Mouse (Mus musculus): ENCODE results near the gene Cyb561d2.

- TF ChIP-seq POLR2A (IDR thresholded peaks at IDR 0.05; ENCODE audit: borderline replicate concordance, extremely low read depth, insufficient read depth, insufficient read length, poor library complexity, severe bottlenecking) (no peak), CTCF (IDR thresholded peaks at IDR 0.05; ENCODE audit: borderline replicate concordance, extremely low read depth, insufficient read depth, insufficient read length) (no peak)
Observed at GRCm38 (mm10) chr9:107542352-107542686, 326 bp upstream of the Cyb561d2 start.

All from brain, embryonic 14.5 days (tissue).